Mouse (Mus musculus): ENCODE results near the gene Cdc42ep1. TPM values are rescaled to one million over a fixed set of nuclear protein-coding genes. Genes with fewer than 3 reads are reported as not detected.

The Cdc42ep1 gene
- total RNA-seq, 2 experiments from 2014 or later: 8.5 to 10.0 TPM

DNA sequence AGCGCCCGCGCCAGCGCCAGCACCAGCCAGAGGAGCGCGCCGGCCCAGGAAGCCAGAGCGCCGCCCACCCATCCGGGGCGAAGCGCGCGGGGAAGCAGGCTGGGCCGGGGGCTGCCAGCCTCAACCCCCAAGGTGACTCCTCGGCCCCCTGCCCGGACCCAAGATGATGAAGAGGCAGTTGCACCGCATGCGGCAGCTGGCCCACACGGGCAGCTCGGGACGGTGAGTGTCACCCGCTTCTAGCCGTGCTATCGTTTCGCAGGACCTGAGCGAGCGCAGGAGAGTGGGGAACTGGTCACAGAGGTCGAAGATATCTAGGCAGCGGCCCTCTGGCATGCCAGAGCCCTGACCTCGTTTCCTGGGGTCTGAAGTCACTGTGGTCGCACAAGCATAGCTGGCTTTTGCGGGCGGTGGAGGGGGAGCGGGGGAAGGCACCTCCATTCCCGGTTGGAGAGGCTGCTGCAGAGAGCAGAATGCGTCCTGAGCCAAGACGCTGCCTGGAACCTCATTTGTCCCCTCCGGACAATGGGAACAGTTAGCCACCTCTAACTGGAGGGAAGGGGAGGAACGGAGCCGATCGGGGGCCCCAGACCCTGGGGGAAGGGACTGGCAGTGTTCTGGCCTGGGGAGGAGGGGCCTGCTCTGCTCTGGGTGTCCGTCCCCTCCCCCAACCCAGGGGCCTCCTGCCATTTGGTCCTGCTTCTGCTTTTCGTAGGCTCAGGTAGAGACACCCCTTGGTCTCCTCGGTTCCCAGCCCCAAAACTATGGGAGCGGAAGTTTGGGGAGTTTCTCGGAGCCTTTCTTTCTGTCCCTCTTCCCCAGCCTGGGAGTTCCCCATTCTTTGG lies 57.5 kb downstream of the Cdc42ep1 start, which contains the start of gene Sh3bp1:
Gene Sh3bp1, plus strand, starts transcription at position 29 of the 845 bp plus-strand sequence.
- H3K27ac ChIP-seq: peak within 1 kb of the TSS; percentile 78
- DNase-seq: peak; percentile 83
- peak within 1 kb of the TSS; percentile 78 for H3K4me3 ChIP-seq
- intact Hi-C loops (cut with DNase I): loop anchor here (5.0 kb wide), 1 partner anchor 42 kb away; no protein-coding TSS in a partner anchor
- TF ChIP-seq CTCF (IDR thresholded peaks at IDR 0.05): no peak

Small RNAs within 50 kb of the gene (microRNA-seq; reads per million reads assigned to microRNA genes)
- gene Mir6955: not detected

Other genes with a start within 250 kb of the Cdc42ep1 start
- gene Cyth4, start 245.6 kb upstream of the Cdc42ep1 start, total RNA-seq (2021): 1 to 10 TPM; 1.9 TPM
- under 1 TPM in 1 of 2 experiments, not detected in 1; 0.03 TPM for gene Elfn2, start 123.9 kb upstream of the Cdc42ep1 start, total RNA-seq (2021)
- gene Mfng, start 69.1 kb upstream of the Cdc42ep1 start, total RNA-seq (2021): 1 to 10 TPM; 2.6 to 3.1 TPM
- 1 to 10 TPM; 6.1 to 6.8 TPM for gene Card10, start 39.6 kb upstream of the Cdc42ep1 start, total RNA-seq (2021)
- gene Lgals2, start 12.9 kb downstream of the Cdc42ep1 start, total RNA-seq (2021): not detected
- 10 to 100 TPM; 43.1 to 45.7 TPM for gene Gga1, start 34.6 kb downstream of the Cdc42ep1 start, total RNA-seq (2021)
- gene Gm49510, start 57.0 kb downstream of the Cdc42ep1 start, total RNA-seq (2021): under 1 TPM in 1 of 2 experiments, not detected in 1; 0.13 TPM
- gene Sh3bp1, start 57.1 kb downstream of the Cdc42ep1 start, total RNA-seq (2021): 1 to 10 TPM; 1.4 to 2.0 TPM
- 1 to 10 TPM; 1.1 to 1.4 TPM for gene Pdxp, start 71.3 kb downstream of the Cdc42ep1 start, total RNA-seq (2021)
- gene Lgals1, start 84.1 kb downstream of the Cdc42ep1 start, total RNA-seq (2021): 100 to 1,000 TPM; 197 to 272 TPM
- gene Nol12, start 92.3 kb downstream of the Cdc42ep1 start, total RNA-seq (2021): 10 to 100 TPM; 20.6 to 22.3 TPM
- gene Triobp, start 105.1 kb downstream of the Cdc42ep1 start, total RNA-seq (2021): 10 to 100 TPM; 33.2 to 36.6 TPM
- 10 to 100 TPM; 71.8 to 76.8 TPM for gene H1f0, start 185.8 kb downstream of the Cdc42ep1 start, total RNA-seq (2021)
- not detected for gene Galr3, start 199.3 kb downstream of the Cdc42ep1 start, total RNA-seq (2021)
- gene Ankrd54, start 220.3 kb downstream of the Cdc42ep1 start, total RNA-seq (2021): 1 to 10 TPM; 4.5 to 5.1 TPM
- 10 to 100 TPM; 53.6 to 54.0 TPM for gene Eif3l, start 232.6 kb downstream of the Cdc42ep1 start, total RNA-seq (2021)

All from gastrocnemius, adult 2 months (tissue).